Comparison of ENCODE assay signal across 30 mouse cellular contexts in the genomic region with DNA sequence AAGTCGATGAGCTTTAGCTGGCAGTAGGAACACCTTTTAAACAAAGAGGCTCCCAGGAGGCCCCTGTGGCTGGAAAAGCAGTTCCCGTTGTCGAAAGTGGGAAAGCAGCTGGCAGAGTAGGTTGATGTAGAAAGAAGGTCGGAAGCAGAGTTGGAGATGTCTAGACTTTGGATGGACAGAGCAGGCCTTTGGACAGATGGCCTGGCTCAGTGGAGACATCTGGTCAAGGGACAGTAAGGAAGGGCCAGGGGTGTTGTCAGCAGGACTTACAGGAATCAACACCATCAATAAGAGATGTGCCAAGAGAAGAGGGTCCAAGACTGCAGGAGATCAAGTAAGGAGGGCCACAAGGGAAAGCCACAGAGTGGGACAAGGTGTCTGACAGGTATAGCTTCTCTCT. TPM values are rescaled to one million over a fixed set of nuclear protein-coding genes. Genes with fewer than 3 reads are reported as not detected.
A peak's percentile ranks its signal among the peaks of the same experiment; 100 is the strongest.
DNase-seq lines count a peak whose midpoint lies in the region; ATAC-seq and TF ChIP-seq lines count a peak whose summit lies in the region.
"Had no signal": no experiment of that assay in that cellular context is flagged by ENCODE, and none has a peak within 500 bp of the region (broad histone marks: within the 10 kb centered on the region; RNA-seq: fewer than 3 reads in every experiment).

No protein-coding gene starts in this region.

- peaks cover 24% of the 10 kb centered on the region for H3K4me1 ChIP-seq in heart, adult 2 months (ENCODE audit: control insufficient read depth, insufficient read depth, low read length)
- peaks cover 53% of the 10 kb centered on the region for H3K4me1 ChIP-seq in heart, embryonic 10.5 days
- no peaks in the 10 kb centered on the region for H3K4me1 ChIP-seq in midbrain, embryonic 12.5 days
- H3K4me1 ChIP-seq in midbrain, postnatal 0 days (ENCODE audit: insufficient read depth, low read length): peaks cover 3% of the 10 kb centered on the region; the same call in 1 of the 2 replicates
- peaks cover 38% of the 10 kb centered on the region for H3K4me1 ChIP-seq in embryonic facial prominence, embryonic 13.5 days
- H3K4me1 ChIP-seq: forebrain, embryonic 15.5 days had no signal

- no peak overlapping the region for H3K9ac ChIP-seq in heart, adult 2 months (ENCODE audit: low read depth, low read length)
- H3K9ac ChIP-seq in midbrain, embryonic 12.5 days (replicated peaks): no peak overlapping the region
- no peak overlapping the region for H3K9ac ChIP-seq in midbrain, postnatal 0 days (replicated peaks; ENCODE audit: low read length, poor library complexity, severe bottlenecking)
- no peak overlapping the region for H3K9ac ChIP-seq in embryonic facial prominence, embryonic 13.5 days
- H3K9ac ChIP-seq: forebrain, embryonic 15.5 days; hindbrain, embryonic 15.5 days; kidney, embryonic 15.5 days; liver, embryonic 12.5 days; liver, postnatal 0 days had no signal

- TF ChIP-seq EP300 in heart, adult 2 months (IDR thresholded peaks at IDR 0.05; ENCODE audit: insufficient read depth, low read depth, low read length): no peak

- no peak overlapping the region for H3K4me3 ChIP-seq in heart, adult 2 months
- no peak overlapping the region for H3K4me3 ChIP-seq in heart, embryonic 10.5 days
- no peak overlapping the region for H3K4me3 ChIP-seq in midbrain, embryonic 12.5 days
- no peak overlapping the region for H3K4me3 ChIP-seq in midbrain, postnatal 0 days (ENCODE audit: low read depth, low read length)
- H3K4me3 ChIP-seq in embryonic facial prominence, embryonic 13.5 days: no peak overlapping the region
- H3K4me3 ChIP-seq: forebrain, embryonic 10.5 days; forebrain, embryonic 15.5 days; hindbrain, embryonic 15.5 days; kidney, embryonic 15.5 days; left cerebral cortex, adult 2 months; liver, embryonic 12.5 days had no signal

- H3K4me2 ChIP-seq in midbrain, embryonic 12.5 days (replicated peaks): no peak overlapping the region
- no peak overlapping the region for H3K4me2 ChIP-seq in midbrain, postnatal 0 days (ENCODE audit: low read depth, low read length, poor library complexity, severe bottlenecking)
- no peak overlapping the region for H3K4me2 ChIP-seq in embryonic facial prominence, embryonic 13.5 days
- H3K4me2 ChIP-seq: forebrain, embryonic 15.5 days; hindbrain, embryonic 15.5 days; kidney, embryonic 15.5 days; liver, embryonic 12.5 days had no signal

- DNase-seq in heart, adult 2 months: peak in 1 of 2 experiments; percentile 35
- DNase-seq in heart, embryonic 10.5 days (ENCODE audit: low spot score): no peak
- DNase-seq in midbrain, postnatal 0 days (ENCODE audit: low spot score): no peak
- DNase-seq in right cerebral cortex, adult 2 months (ENCODE audit: low spot score in 2 of 2): no peak
- DNase-seq in embryo, embryonic 9.5 days (ENCODE audit: extremely low spot score): no peak
- DNase-seq: cerebellum, adult 11-12 months; cerebellum, adult 9-11 months; heart, postnatal 36 days; kidney, adult 18-20 months; kidney, postnatal 25 days; liver, postnatal 0 days; lung, postnatal 36 days; midbrain, embryonic 14.5 days; right cerebral cortex, postnatal 14 days; thymus, postnatal 4 days had no signal

- ATAC-seq in midbrain, embryonic 12.5 days (ENCODE audit: low FRiP score, low read depth): no peak
- ATAC-seq in midbrain, postnatal 0 days (ENCODE audit: low FRiP score): no peak
- ATAC-seq in embryonic facial prominence, embryonic 13.5 days (ENCODE audit: insufficient number of reproducible peaks, insufficient read depth, low FRiP score, low TSS enrichment, low read depth): no peak
- ATAC-seq: CD4-positive, CD25-positive, alpha-beta regulatory T cell, adult 4 months; forebrain, embryonic 15.5 days; liver, embryonic 12.5 days; liver, postnatal 0 days had no signal

- intact Hi-C loops in heart, adult 2 months (cut with DNase I): loop anchor here (5.0 kb wide), 1 partner anchor 53 kb away; the partner anchor contains the start of gene Ccdc6

- H3K9me3 ChIP-seq in heart, embryonic 10.5 days: no peaks in the 10 kb centered on the region
- H3K9me3 ChIP-seq in midbrain, embryonic 12.5 days: no peaks in the 10 kb centered on the region
- H3K9me3 ChIP-seq in midbrain, postnatal 0 days (ENCODE audit: low read length): no peaks in the 10 kb centered on the region
- no peaks in the 10 kb centered on the region for H3K9me3 ChIP-seq in embryonic facial prominence, embryonic 13.5 days
- H3K9me3 ChIP-seq: forebrain, embryonic 15.5 days; hindbrain, embryonic 15.5 days had no signal

- TF ChIP-seq POLR2A in heart, adult 2 months (IDR thresholded peaks at IDR 0.05; ENCODE audit: insufficient read depth, low read depth, low read length): no peak

- H3K27ac ChIP-seq in heart, adult 2 months: peak overlapping the region; percentile 40
- H3K27ac ChIP-seq in heart, embryonic 10.5 days: no peak overlapping the region
- H3K27ac ChIP-seq in midbrain, embryonic 12.5 days (replicated peaks): 0 out of 2 replicates have a peak overlapping the region, but pooled peaks have one; percentile 15
- no peak overlapping the region for H3K27ac ChIP-seq in midbrain, postnatal 0 days (ENCODE audit: low read depth, low read length)
- H3K27ac ChIP-seq in embryonic facial prominence, embryonic 13.5 days: peak overlapping the region; percentile 69
- H3K27ac ChIP-seq: forebrain, embryonic 10.5 days; forebrain, embryonic 15.5 days; kidney, embryonic 15.5 days; left cerebral cortex, adult 2 months; liver, embryonic 12.5 days had no signal

- H3K36me3 ChIP-seq in heart, adult 2 months (ENCODE audit: control insufficient read depth, insufficient read depth, low read length): no peaks in the 10 kb centered on the region
- peaks cover 60% of the 10 kb centered on the region for H3K36me3 ChIP-seq in heart, embryonic 10.5 days
- H3K36me3 ChIP-seq in midbrain, embryonic 12.5 days: peaks cover 58% of the 10 kb centered on the region
- H3K36me3 ChIP-seq in midbrain, postnatal 0 days (ENCODE audit: insufficient read depth, low read length): peaks cover 16% of the 10 kb centered on the region
- H3K36me3 ChIP-seq in embryonic facial prominence, embryonic 13.5 days: peaks cover 42% of the 10 kb centered on the region

- no peaks in the 10 kb centered on the region for H3K27me3 ChIP-seq in heart, adult 2 months (ENCODE audit: control insufficient read depth, insufficient read depth, low read length)
- H3K27me3 ChIP-seq in heart, embryonic 10.5 days (ENCODE audit: insufficient read depth, poor library complexity, severe bottlenecking): no peaks in the 10 kb centered on the region
- no peaks in the 10 kb centered on the region for H3K27me3 ChIP-seq in midbrain, embryonic 12.5 days
- H3K27me3 ChIP-seq in midbrain, postnatal 0 days (ENCODE audit: insufficient read depth, low read length): no peaks in the 10 kb centered on the region
- H3K27me3 ChIP-seq in embryonic facial prominence, embryonic 13.5 days: no peaks in the 10 kb centered on the region
- H3K27me3 ChIP-seq: forebrain, embryonic 15.5 days; hindbrain, embryonic 15.5 days; kidney, embryonic 15.5 days; liver, embryonic 12.5 days had no signal

- TF ChIP-seq CTCF in heart, adult 2 months (IDR thresholded peaks at IDR 0.05): no peak
- no peak for TF ChIP-seq CTCF in midbrain, postnatal 0 days (IDR thresholded peaks at IDR 0.05)

- no peaks in the 10 kb centered on the region for H3K79me2 ChIP-seq in heart, adult 2 months (replicated peaks; ENCODE audit: control insufficient read depth, insufficient read depth, low read length)

- 34% methylated on average over 4 of the region's 4 CpGs for WGBS in heart, adult 2 months
- 83% methylated on average over 4 of the region's 4 CpGs for WGBS in heart, embryonic 10.5 days
- 76% methylated on average over 4 of the region's 4 CpGs for WGBS in midbrain, embryonic 12.5 days
- 75% methylated on average over 4 of the region's 4 CpGs for WGBS in midbrain, postnatal 0 days
- WGBS in embryonic facial prominence, embryonic 13.5 days: 45% methylated on average over 4 of the region's 4 CpGs

RNA-seq across cellular contexts. Expression of gene Ccdc6, which starts 53.4 kb away (rescaled TPM):
- total RNA-seq in heart, adult 2 months (2021): 10 to 100 TPM; 26.3 to 28.5 TPM
- 14.3 and 18.4 TPM in 2 replicates for polyA plus RNA-seq in heart, adult 2 months (2012; rRNA removed)
- polyA plus RNA-seq in heart, embryonic 10.5 days (2016; fragmentation: Nextera tagmentation; extraction: Ambion mirVana): 14.6 and 16.0 TPM in 2 replicates
- polyA plus RNA-seq in midbrain, embryonic 12.5 days (2016; fragmentation: Nextera tagmentation; extraction: Ambion mirVana): 16.2 and 17.1 TPM in 2 replicates
- 43.7 and 45.5 TPM in 2 replicates for total RNA-seq in midbrain, postnatal 0 days (2014; rRNA removed)
- 26.6 and 28.0 TPM in 2 replicates for polyA plus RNA-seq in midbrain, postnatal 0 days (2015; fragmentation: Nextera tagmentation; extraction: Ambion mirVana)
- polyA plus RNA-seq in embryonic facial prominence, embryonic 13.5 days (2015; fragmentation: Nextera tagmentation; extraction: Ambion mirVana): 15.5 and 16.2 TPM in 2 replicates

RNA-seq across cellular contexts. Expression of gene Mrln, which starts 54.2 kb away (rescaled TPM):
- 1 to 10 TPM; 3.0 to 3.4 TPM for total RNA-seq in heart, adult 2 months (2021)
- polyA plus RNA-seq in heart, adult 2 months (2012; rRNA removed): 4.1 and 5.2 TPM in 2 replicates
- 0.63 and 1.2 TPM in 2 replicates for polyA plus RNA-seq in heart, embryonic 10.5 days (2016; fragmentation: Nextera tagmentation; extraction: Ambion mirVana)
- polyA plus RNA-seq in midbrain, embryonic 12.5 days (2016; fragmentation: Nextera tagmentation; extraction: Ambion mirVana): 0.75 and 0.81 TPM in 2 replicates
- 1.9 TPM in 1 of 2 replicates, not detected in the other for total RNA-seq in midbrain, postnatal 0 days (2014; rRNA removed)
- polyA plus RNA-seq in midbrain, postnatal 0 days (2015; fragmentation: Nextera tagmentation; extraction: Ambion mirVana): 1.3 and 1.5 TPM in 2 replicates
- 4.4 and 5.5 TPM in 2 replicates for polyA plus RNA-seq in embryonic facial prominence, embryonic 13.5 days (2015; fragmentation: Nextera tagmentation; extraction: Ambion mirVana)
- total RNA-seq: adrenal gland, postnatal 14 days; common myeloid progenitor, adult 5-6 weeks; layer of hippocampus, adult 18-20 months; left cerebral cortex, adult 2 months; left cerebral cortex, postnatal 25 days; megakaryocyte, adult 5-6 weeks had no signal
- polyA plus RNA-seq: CD4-positive, CD25-positive, alpha-beta regulatory T cell, adult 4 months; midbrain, embryonic 14.5 days; small intestine, adult 2 months had no signal

Comparison
In these comparisons a context has a peak if more than half of its experiments do, and no peak if none do; other contexts are left out.
1. H3K27ac ChIP-seq: peak in heart, adult 2 months (single experiment), midbrain, embryonic 12.5 days (single experiment) and embryonic facial prominence, embryonic 13.5 days (single experiment); none in heart, embryonic 10.5 days (single experiment) and midbrain, postnatal 0 days (single experiment).